Mouse (Mus musculus) midbrain, embryonic 11.5 days (tissue): Measurements from ENCODE around the gene Gpc2. TPM values are rescaled to one million over a fixed set of nuclear protein-coding genes. Genes with fewer than 3 reads are reported as not detected.

Experiments
- ATAC-seq: fragments of 200-750 bp; cut with Nextera tagmentation; 2 replicates; pipeline ENCODE4 v1.8.0; 2017; ENCODE audit warnings: moderate TSS enrichment, moderate library complexity; ENCODE audit not compliant: low FRiP score
- DNase-seq: peaks from one replicate; pipeline ENCODE4 v3.0.0; 2015; ENCODE audit warnings: low spot score; ENCODE audit errors: missing footprints
- H3K27ac ChIP-seq: fragments of 300-500 bp; sonication (generic); 2 replicates; pipeline ENCODE4 v1.5.1; 2014; ENCODE audit warnings: low read depth, low read length
- H3K27me3 ChIP-seq: fragments of 300-500 bp; sonication (generic); 2 replicates; pipeline ENCODE4 v1.6.1; 2014; ENCODE audit warnings: mild to moderate bottlenecking, low read length, moderate library complexity, mixed read lengths; ENCODE audit not compliant: control insufficient read depth, insufficient read depth
- H3K36me3 ChIP-seq: fragments of 300-500 bp; sonication (generic); 2 replicates; pipeline ENCODE4 v1.6.1; 2014; ENCODE audit warnings: mild to moderate bottlenecking, low read length, moderate library complexity, mixed read lengths; ENCODE audit not compliant: control insufficient read depth, insufficient read depth
- H3K4me1 ChIP-seq: fragments of 300-500 bp; sonication (generic); 2 replicates; pipeline ENCODE4 v1.6.1; 2014; ENCODE audit warnings: low read length; ENCODE audit not compliant: control insufficient read depth, insufficient read depth
- H3K4me2 ChIP-seq: fragments of 300-500 bp; sonication (generic); 2 replicates; pipeline ENCODE4 v1.6.1; 2014; ENCODE audit warnings: mild to moderate bottlenecking, moderate library complexity
- H3K4me3 ChIP-seq: fragments of 300-500 bp; sonication (generic); 2 replicates; pipeline ENCODE4 v1.5.1; 2014; ENCODE audit warnings: low read depth, low read length
- H3K9ac ChIP-seq: fragments of 300-500 bp; sonication (generic); 2 replicates; pipeline ENCODE4 v1.6.1; 2014; ENCODE audit warnings: low read length
- H3K9me3 ChIP-seq: fragments of 300-500 bp; sonication (generic); 2 replicates; pipeline ENCODE4 v1.6.1; 2016; ENCODE audit warnings: low read length; ENCODE audit not compliant: control insufficient read depth
- WGBS: fragments of 180-500 bp; shearing (Covaris S2); extraction: QIAGEN DNeasy Blood & Tissue Kit; methylation state at CpG from one replicate; pipeline ENCODE4 v1.1.7; 2014; 5-methylcytosine and 5-hydroxymethylcytosine counted together
- polyA plus RNA-seq: library from polyadenylated mRNA; unstranded; fragments of >200 nt; fragmentation: Nextera tagmentation; extraction: Ambion mirVana; gene quantifications from 2 replicates; pipeline ENCODE4 v1.2.1, GENCODE M21; 2014

The Gpc2 gene
- polyA plus RNA-seq, 1 experiment from 2014 or later = 15.5 TPM

DNA sequence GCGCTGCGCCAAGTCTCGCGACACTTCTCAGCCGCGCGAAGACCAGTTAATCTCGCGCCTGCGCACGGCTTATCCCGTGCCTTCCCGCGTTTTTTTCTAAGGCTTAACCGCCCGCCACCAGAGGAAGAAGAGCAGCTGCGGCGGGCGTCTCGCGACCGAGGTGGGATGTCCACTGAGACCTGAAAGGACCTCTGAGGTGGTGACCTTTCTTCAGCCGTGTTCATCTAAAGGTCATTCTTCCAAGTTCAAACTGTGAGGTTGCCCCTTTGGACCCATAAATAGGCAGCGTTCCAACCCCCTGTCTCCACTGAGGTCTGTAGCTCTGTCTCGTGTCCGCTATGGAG is 592 bp upstream of the Gpc2 start:
- Histone ChIP-seq H3K4me2 (peak overlapping the region; percentile 52), H3K4me3 (peak overlapping the region; percentile 72), H3K27me3 (peaks cover 5% of the 10 kb centered on the region; the same call in 1 of the 2 replicates), H3K4me1 (peaks cover 31% of the 10 kb centered on the region), H3K27ac (no peak overlapping the region), H3K36me3 (no peaks in the 10 kb centered on the region), H3K9ac (no peak overlapping the region), H3K9me3 (peaks cover 3% of the 10 kb centered on the region; the same call in 1 of the 2 replicates)
- ATAC-seq = no peak
- DNase-seq = no peak
- 18% methylated on average over 26 of the region's 26 CpGs for WGBS

DNA sequence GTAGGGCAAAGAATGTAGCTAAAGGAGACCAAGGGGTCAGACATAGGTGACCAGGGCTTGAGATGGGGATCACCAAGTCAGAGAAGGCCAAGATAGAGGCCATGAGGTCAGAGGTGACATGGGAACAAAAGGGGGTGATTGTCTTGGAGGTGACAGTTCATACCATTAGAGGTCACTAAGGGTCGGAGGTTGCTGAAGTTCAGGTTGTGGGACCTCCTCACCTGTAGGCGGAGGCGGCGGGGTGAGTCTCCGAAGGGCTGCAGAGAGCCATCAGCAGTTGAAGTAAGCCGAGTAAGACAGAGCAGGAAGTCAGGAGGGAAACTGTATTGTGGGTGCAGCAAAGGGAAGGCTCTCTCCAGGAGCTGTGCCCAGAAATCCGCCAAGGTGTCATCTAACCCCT is 1.8 kb downstream of the Gpc2 start:
- peaks cover 37% of the 10 kb centered on the region for H3K4me1 ChIP-seq
- peaks cover 5% of the 10 kb centered on the region; the same call in 1 of the 2 replicates for H3K27me3 ChIP-seq
- H3K27ac ChIP-seq = no peak overlapping the region
- 89% methylated on average over 7 of the region's 7 CpGs for WGBS
- DNase-seq (no peak), ATAC-seq (no peak)
- peak overlapping the region; percentile 89; the same call in 1 of the 2 replicates for H3K9ac ChIP-seq
- peak overlapping the region; percentile 72; the same call in 1 of the 2 replicates for H3K4me3 ChIP-seq
- H3K4me2 ChIP-seq = peak overlapping the region; percentile 52
- peaks cover 3% of the 10 kb centered on the region; the same call in 1 of the 2 replicates for H3K9me3 ChIP-seq
- H3K36me3 ChIP-seq = no peaks in the 10 kb centered on the region

DNA sequence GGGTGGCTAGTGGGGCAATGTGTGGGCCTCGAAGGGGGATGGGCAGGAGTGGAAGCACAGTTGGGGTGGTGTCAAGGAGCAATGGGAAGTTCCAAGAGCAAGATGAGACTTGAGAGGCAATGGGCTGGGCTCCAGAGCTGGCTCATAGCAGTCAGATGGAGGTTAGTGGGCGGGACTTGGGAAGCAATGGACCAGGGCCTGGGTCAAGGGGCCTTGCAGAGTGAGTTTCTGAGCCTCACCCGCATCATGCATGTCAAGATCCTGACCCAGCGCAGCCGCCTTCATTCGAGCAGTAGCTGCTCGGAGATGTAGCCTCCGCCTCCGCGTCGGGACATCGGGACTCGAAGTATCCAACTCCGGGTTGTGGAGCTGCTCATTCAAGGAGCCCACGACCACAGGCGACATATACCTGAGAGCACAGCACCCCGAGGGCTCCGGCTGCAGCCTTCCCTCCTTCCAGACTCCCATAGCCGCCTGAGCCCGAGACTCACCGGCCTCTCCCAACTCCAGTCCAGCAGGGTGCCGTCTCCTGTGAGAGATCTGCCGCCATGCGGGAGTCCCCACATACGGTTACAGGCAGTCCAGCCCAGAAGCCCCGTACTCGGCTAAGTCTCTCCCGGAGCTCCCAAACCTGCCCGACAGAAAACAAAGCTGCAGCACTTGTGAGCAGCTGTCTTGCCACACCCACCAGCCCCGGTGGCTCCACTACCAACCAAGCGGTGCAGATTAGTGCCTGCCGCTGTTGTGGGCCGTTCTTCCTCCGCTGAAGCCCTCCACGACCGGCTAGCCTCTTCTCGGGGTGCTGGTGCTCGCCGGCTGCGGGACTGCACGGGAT is 4.4 kb downstream of the Gpc2 start:
- Histone ChIP-seq H3K4me3 (peak overlapping the region; percentile 30), H3K4me1 (peaks cover 46% of the 10 kb centered on the region), H3K36me3 (no peaks in the 10 kb centered on the region), H3K27ac (0 out of 2 replicates have a peak overlapping the region, but pooled peaks have one; percentile 5), H3K4me2 (peak overlapping the region; percentile 55), H3K27me3 (no peaks in the 10 kb centered on the region; the same call in 1 of the 2 replicates), H3K9ac (peak overlapping the region; percentile 63), H3K9me3 (no peaks in the 10 kb centered on the region; the same call in 1 of the 2 replicates)
- no peak for ATAC-seq
- 6% methylated on average over 41 of the region's 41 CpGs for WGBS
- peak; percentile 93 for DNase-seq

DNA sequence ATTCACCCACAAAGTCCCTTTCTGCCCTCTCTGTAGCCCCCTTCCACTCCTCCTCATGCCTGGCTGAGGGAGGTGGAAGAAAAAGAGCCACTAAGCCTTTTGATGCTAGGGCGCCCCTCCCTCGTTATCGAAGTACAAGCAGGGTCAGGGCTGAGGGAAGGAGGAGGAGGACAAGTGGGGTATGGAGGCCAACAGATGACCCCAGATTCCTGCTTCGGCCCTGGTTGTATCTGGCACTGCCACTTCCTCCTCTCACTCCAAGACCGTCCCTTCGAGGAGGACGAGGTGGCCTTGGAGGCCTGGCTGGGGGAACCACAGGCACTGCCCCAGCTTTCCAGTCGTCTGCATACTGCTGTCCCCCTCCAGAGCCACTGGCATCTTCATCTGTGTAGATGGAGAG is 5.6 kb downstream of the Gpc2 start:
- H3K4me2 ChIP-seq = no peak overlapping the region
- H3K27me3 ChIP-seq = no peaks in the 10 kb centered on the region; the same call in 1 of the 2 replicates
- no peak for ATAC-seq
- H3K4me3 ChIP-seq = no peak overlapping the region
- WGBS = 58% methylated on average over 8 of the region's 8 CpGs
- no peaks in the 10 kb centered on the region for H3K36me3 ChIP-seq
- H3K4me1 ChIP-seq = peaks cover 46% of the 10 kb centered on the region
- no peak overlapping the region for H3K9ac ChIP-seq
- no peaks in the 10 kb centered on the region for H3K9me3 ChIP-seq
- H3K27ac ChIP-seq = no peak overlapping the region
- no peak for DNase-seq

DNA sequence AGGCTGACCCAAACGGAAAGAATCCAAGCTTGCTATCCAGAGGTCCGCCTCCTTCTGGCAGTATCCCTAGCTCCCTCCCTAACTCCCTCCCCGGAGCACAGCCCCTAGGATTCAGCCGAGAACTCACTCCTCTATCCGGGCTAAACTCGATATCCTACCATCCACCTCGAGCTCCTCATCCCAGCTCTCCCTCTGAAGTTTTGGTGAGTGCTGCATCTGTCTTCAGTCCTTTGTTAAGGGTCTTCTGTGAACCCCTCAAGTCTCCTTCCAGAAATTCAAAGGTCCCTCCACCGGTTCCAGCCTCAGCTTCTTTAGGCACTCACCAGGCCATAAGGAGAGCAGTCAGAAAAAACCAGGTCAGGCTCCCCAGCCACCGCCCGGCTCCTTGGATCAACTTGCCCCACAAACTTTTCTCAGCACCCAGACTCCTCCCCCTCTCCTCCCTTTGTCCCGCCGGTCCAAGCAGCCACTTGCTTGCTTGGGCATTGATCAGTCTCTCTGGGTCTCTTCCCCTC is 7.3 kb downstream of the Gpc2 start, which contains the start of gene Gal3st4:
Gene Gal3st4, minus strand, starts transcription at position 432 of the 515 bp plus-strand sequence.
- peak; percentile 68 for ATAC-seq
- WGBS = 2% methylated on average over 12 of the region's 12 CpGs
- Histone ChIP-seq H3K9me3 (no peaks in the 10 kb centered on the region), H3K4me2 (peak within 1 kb of the TSS; percentile 39), H3K27ac (no peak within 1 kb of the TSS), H3K9ac (peak within 1 kb of the TSS; percentile 54), H3K4me3 (peak within 1 kb of the TSS; percentile 18), H3K27me3 (no peaks in the 10 kb centered on the region; the same call in 1 of the 2 replicates), H3K36me3 (no peaks in the 10 kb centered on the region), H3K4me1 (peaks cover 34% of the 10 kb centered on the region)
- peak; percentile 97 for DNase-seq

DNA sequence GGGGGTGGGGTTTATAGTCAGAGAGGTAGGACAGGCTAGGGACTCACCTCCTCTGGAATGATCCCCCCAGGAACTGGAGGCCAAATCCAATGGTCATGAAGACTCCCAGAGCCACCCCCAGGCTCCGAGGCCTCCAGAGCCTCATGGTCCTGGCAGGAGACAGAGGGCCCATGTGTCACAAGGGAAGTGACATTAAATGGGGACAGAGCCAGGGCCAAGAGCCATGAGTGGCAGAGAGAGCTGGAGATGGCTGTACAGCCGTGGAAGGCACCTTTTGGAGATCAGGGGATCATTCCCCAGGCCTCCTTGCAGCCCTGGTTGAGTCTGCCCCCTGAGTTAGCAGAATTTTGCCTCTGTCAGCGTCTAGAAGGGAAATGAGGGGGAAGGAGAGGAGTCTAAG is 8.6 kb downstream of the Gpc2 start:
- ATAC-seq = no peak
- Histone ChIP-seq H3K9ac (no peak overlapping the region), H3K9me3 (no peaks in the 10 kb centered on the region), H3K4me1 (peaks cover 24% of the 10 kb centered on the region), H3K27ac (no peak overlapping the region), H3K36me3 (peaks cover 2% of the 10 kb centered on the region; the same call in 1 of the 2 replicates), H3K27me3 (no peaks in the 10 kb centered on the region; the same call in 1 of the 2 replicates), H3K4me3 (no peak overlapping the region), H3K4me2 (no peak overlapping the region)
- 39% methylated on average over 3 of the region's 3 CpGs for WGBS
- DNase-seq = no peak

DNA sequence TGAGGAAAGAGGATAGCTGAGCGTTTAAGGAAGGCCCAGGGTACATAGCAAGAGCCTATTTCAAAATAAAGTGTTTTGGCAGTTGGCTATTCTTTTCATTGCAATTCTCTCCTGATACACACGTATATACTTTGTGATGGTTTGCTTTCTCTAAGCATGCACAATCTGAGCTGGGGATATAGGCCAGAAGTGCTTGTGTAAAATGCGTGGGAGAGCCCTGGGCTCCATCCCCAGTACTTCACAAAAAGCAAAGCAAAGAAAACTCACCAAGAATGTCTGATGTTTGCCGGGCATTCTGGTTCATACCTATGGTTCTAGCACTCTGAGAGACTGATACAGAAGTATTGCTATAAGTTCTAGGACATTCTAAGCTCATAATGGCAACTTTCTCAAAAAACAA is 10.8 kb downstream of the Gpc2 start:
- peaks cover 14% of the 10 kb centered on the region for H3K4me1 ChIP-seq
- H3K36me3 ChIP-seq = peaks cover 3% of the 10 kb centered on the region; the same call in 1 of the 2 replicates
- no peak overlapping the region for H3K4me2 ChIP-seq
- no peak overlapping the region for H3K4me3 ChIP-seq
- ATAC-seq = no peak
- 84% methylated on average over 4 of the region's 4 CpGs for WGBS
- DNase-seq = no peak
- no peaks in the 10 kb centered on the region for H3K9me3 ChIP-seq
- H3K9ac ChIP-seq = no peak overlapping the region
- no peaks in the 10 kb centered on the region; the same call in 1 of the 2 replicates for H3K27me3 ChIP-seq
- H3K27ac ChIP-seq = no peak overlapping the region

DNA sequence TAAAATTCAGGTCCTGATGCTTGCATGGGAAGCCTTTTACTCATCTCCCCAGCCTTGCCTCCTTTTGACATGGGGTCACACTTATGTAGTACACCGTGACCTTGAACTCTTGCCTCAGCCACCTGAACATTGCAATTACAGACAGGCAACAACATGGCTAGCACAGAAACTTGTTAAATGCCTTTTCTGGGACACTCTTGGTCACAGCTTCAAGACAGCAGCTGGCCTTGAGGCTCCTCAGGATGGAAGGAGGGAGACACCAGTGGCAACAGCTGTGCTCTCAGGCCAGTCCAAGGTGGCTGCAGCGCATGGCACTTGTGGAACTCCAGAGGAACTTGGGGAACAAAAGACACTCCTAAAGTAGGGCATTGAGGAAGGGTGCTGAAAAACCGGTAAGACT is 12.7 kb downstream of the Gpc2 start:
- Histone ChIP-seq H3K4me2 (no peak overlapping the region), H3K4me3 (no peak overlapping the region), H3K9ac (no peak overlapping the region), H3K36me3 (peaks cover 3% of the 10 kb centered on the region; the same call in 1 of the 2 replicates), H3K27ac (no peak overlapping the region), H3K9me3 (no peaks in the 10 kb centered on the region), H3K27me3 (no peaks in the 10 kb centered on the region; the same call in 1 of the 2 replicates), H3K4me1 (peaks cover 21% of the 10 kb centered on the region)
- no peak for ATAC-seq
- no peak for DNase-seq
- WGBS = 89% methylated on average over 3 of the region's 3 CpGs

DNA sequence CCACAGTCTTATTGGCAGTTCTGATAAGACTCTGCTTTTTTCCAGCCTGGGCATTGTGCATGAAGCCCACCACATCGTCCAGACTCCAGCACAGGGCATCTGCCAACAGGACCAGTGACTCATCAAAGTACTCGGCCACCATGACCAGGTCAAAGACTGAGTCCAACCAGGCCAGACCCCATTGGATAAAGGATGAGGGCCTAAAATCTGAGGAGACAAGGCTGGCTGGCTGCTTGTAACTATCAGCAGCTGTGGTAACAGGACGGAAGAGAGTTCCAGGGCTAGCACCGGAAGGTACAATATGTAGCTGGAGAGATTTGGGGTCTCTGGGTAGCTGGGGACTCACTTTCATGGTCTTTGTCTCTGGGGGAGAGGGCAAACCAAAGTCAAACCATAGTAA is 14.1 kb downstream of the Gpc2 start:
- peaks cover 16% of the 10 kb centered on the region for H3K4me1 ChIP-seq
- H3K4me3 ChIP-seq = no peak overlapping the region
- 91% methylated on average over 4 of the region's 4 CpGs for WGBS
- no peak overlapping the region for H3K27ac ChIP-seq
- H3K27me3 ChIP-seq = no peaks in the 10 kb centered on the region
- no peaks in the 10 kb centered on the region for H3K9me3 ChIP-seq
- H3K9ac ChIP-seq = no peak overlapping the region
- ATAC-seq (no peak), DNase-seq (no peak)
- peaks cover 13% of the 10 kb centered on the region; the same call in 1 of the 2 replicates for H3K36me3 ChIP-seq
- no peak overlapping the region for H3K4me2 ChIP-seq
